Mouse (Mus musculus) CD4-positive, CD25-positive, alpha-beta regulatory T cell, adult 2 months (primary cell): ENCODE measurements around the gene Lpcat2b.
"Not testable (repeated sequence)": the region's sequence is repeated elsewhere in the genome, so short reads cannot be mapped to it uniquely, and the experiment has no call there.

Experiments
- DNase-seq: peaks from one replicate; pipeline ENCODE4 v3.0.0-alpha.2; 2012; ENCODE audit warnings: low read depth, low spot score

Gene Lpcat2b

DNA sequence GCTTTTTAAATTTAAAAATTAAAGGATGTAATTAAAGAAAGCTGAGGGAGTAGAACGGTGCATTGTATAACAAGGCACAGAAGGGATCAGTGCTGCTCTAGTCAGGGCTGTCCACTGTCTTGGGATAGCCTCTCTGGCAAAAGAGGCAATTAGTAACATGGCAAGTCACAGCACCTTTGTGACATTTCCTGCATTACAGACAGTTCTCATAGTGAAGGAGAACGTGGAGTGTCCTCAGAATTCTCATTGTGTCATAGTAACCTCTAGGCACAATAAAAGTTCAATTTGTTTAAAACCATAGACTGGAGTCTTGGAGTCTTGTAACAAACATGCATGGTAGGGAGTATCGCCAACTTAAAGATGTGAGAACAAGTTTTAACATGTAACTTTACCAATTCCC, at the start of gene Lpcat2b:
Lpcat2b (plus strand) TSS at position 301 of the 400 bp plus-strand sequence.
- DNase-seq, result no peak

DNA sequence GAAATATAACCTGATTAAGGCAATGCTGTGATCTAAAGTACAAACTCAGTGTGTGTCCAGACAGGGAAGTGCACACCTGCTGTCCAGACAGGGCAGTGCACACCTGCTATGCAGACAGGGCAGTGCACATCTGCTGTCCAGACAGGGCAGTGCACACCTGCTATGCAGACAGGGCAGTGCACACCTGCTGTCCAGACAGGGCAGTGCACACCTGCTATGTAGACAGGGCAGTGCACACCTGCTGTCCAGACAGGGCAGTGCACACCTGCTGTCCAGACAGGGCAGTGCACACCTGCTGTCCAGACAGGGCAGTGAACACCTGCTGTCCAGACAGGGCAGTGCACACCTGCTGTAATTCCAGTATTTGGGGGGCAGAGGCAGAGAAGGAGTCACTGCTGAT, 44.9 kb upstream of the Lpcat2b start:
- not testable (repeated sequence) for DNase-seq

DNA sequence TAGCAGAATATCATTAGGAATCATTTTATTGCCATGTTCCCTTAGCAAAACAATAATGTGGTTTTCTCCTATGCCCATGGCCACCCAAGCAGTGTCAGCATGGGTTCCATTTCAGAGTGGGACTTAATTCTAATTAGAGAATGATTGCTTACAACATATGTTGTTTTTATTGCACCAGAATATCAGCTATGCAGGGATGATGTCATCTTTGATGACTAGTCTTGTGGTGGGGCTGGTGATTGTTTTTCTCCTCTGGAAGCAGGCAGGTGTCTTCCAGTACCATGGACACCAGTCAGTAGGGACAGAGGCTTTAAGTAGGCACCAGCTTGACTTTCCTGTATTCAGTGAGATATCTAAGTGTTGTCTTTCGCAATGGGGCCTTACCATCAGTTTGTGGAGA, 43.6 kb upstream of the Lpcat2b start:
- no peak for DNase-seq

DNA sequence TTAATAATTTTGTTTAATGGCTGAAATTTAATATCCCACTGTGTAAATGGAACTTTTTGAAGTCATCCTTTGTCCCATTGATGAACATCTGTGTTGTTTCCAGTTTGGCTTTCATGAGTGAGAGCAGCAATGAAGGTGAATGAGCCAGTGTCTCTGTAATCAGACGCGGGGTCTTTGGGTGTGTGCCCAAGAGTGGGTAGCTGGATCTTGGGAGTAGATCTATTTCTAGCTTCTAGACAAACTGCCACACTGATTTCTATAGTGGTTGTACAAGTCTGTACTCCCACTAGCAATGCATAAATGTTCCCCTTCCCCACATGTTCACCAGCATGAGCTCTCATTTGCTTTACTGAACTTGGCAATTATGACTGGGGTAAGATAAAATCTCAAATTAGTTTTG, 42.0 kb upstream of the Lpcat2b start:
- DNase-seq, result no peak

DNA sequence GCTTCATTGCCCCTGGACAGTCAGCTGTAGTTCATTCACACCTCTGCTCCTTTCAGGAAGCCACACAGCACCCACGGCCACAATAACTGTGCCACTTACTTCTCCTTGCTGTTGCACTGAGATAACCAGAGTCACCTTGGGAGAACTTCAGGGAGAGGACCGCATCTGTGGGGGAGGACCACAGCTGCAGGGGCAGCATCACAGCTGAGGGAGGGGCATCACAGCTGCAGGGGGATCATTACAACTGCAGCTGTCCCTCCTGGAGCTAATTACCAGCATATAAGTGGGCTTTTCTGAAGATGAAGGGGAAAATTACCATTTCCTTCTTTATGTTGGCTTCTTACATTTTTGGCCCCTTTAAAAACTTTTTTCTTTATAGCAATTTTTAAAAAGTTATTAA, 36.9 kb upstream of the Lpcat2b start:
- DNase-seq, result no peak

DNA sequence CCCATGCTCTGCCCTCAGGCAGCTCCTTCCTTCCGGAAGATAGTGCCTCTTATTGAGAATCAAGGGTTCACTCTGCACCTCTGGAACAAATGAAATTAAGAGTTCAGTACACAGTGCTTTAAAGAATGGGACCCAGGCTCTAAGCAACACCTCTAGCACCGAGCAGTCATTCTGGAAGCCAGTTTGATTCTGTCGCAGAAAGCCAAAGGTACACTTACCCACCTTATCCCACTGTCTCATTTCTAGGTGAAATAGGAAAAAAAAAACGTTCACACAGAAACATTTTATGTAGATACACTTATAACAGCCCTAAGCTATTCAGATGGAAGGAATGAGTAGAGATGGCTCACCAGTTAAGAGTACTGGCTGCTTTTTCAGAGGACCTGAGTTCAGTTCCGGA, 28.9 kb upstream of the Lpcat2b start, which contains the start of gene Ephx4:
Ephx4 (plus strand) TSS at position 301 of the 400 bp plus-strand sequence.
- peak; percentile 15 for DNase-seq

DNA sequence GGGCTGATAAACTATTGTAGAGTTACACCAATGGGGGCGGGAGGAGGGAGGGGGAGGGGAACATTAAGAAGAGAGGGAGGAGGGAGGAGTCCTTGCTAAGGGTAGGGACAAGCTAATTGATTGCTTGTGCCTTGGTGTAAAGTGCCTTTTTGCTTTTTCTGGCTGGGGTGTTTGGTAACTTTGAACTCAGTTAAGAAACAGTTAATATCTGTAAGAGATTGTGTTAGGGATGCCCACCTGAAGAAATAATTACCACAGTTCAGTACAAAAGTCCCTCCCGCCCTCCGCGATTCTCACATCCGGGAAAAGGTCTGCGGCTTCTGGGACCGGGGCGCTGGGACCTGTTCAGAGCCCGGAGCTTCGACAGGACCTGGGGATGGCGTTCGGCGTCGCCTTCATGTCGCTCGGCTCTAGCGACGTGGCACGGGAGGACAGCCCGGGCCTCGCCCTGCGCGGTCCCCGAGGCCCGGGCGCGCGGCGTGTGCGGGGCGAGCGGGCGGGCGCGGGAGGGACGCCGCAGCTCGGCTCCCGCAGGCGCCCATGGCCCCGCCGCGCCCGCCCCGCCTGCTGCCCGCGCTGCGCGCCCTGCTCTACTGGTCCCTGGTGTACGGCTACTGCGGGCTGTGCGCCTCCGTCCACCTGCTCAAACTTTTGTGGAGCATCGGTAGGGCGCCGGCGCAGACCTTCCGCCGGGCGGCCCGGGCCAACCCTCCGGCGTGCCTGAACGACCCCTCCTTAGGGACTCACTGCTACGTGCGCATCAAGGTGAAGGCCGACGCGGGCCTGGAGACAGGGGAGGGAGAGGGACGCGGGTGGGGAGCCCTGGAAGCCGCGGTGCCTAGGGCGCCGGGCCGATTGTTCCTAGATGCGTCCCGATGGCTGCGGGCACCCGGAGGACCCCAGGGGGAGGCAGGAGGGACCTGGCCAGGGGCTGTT, 28.1 kb upstream of the Lpcat2b start:
- DNase-seq, result peak; percentile 51

DNA sequence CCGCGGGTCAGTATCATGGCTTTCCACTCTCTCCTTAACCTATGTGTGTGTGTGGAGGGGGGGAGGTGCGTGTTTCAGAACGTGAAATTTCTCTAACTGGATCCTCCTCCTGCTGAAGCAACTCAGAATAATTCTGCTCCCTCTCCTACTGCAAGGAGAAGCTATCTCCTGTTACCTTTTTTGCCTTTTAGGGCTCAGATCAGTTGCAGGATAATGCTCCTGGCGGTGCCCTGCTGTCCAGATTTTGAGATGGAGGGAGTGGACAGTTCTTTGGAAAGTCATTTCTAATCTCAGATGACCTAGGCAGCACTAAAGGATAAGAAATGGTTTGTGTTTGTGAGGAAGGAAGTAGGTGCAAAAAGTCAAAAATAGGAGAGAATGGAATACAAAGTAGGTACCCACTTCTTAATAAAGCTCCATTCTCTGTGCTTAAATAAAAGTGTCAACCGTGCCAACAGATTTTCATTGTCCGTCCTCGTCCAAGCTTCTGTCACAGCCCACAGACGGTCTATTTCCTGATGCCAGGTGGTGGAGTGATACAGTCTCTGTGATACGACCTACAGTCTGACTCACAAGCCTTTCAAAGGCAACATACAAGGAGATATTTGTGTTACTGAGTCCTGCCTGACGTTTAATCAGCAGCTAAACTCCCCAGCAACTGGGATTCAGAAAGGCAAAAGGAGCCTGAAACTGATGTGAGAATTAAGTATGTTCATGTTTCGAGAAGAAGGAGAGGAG, 27.2 kb upstream of the Lpcat2b start:
- peak; percentile 7 for DNase-seq

DNA sequence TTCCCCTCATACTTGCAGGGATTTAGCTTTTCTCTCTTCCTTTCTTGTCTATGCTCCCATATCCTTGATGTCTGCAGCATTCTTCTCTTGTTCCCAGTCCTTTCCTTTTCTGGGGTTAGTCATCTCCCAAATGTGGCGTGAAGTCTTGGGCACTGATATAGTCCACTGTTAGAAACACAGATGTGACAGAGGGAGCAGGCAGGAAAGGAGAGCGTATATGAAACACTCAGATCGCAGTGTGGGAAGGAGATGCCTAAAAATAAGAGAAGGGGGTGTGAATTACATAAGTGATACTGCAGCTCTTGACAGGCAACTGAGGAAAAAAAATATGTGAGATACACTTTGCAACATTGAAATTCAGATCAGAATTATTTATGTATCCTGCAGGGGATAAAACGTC, 26.0 kb upstream of the Lpcat2b start:
- DNase-seq, result no peak

DNA sequence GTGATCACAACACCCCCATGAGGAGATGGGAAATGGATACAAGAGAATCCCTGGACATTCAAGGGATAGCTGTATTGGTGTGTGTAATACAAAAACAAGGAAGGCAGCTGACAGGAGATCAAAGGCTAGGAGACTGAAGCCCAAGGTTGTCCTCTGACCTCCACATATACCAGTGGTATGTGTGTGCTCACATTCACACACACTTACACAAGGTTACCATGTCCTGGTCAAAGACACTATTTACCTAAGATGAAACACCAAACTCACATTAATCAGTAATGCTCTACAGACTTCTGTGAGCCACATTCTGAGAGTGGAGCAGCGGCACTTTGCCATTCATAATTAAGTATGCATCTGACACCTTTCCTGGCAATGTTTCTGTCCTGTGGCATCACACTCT, 21.0 kb upstream of the Lpcat2b start:
- no peak for DNase-seq

DNA sequence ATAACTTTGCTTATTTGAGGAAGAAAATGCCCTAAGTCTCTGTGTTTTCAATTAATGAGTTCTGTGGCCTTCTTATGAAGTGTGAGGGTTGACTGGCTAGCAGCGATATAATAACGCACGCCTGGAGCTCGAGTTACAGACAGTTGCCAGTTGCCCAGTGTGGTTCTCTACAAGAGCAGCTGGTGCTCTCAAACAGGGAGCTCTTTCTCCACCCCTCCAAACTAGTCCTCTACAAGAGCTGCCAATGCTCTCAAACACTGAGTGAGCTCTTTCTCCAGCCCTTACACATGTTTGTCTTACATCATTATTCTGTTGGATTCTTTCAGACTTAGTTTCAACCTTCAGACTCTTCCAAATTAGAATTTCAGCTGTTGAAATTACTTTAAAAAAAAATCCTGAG, 20.0 kb upstream of the Lpcat2b start:
- DNase-seq, result no peak

DNA sequence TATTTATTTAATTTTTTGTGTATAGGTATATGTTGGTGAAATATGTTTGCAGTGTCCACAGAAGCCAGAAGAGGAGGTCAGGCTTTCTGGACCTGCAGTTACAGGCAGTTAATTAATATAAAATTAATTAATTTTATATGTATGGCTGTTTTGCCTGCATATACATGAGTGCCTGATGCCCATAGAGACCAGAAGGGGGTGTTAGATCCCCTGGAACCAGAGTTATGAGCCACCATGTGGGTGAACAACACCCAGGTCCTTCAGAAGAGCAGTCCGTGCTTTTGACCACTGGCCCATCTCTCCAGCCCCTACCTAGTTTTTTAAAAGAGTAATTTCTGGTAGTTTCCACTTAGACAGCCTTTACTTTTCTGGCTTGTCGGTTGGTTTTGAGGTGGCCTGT, 19.1 kb upstream of the Lpcat2b start:
- no peak for DNase-seq

DNA sequence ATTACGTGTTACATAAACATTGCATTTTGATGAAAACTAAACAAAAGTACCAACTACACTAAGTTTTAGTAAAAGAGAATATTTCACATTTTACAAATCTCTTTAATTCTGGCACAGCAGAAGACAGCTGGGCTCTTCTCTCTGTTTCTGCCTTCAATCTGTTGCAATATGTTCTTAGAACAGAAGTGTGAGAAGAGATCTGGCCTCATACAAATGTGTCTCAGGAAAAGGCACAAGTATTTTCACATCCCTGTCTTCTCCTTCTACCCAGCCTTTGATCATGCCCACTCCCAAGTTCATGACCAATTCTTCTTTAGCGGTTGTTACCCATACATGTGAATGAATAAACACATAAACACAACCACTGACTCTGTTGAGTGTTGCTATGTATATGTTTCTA, 16.3 kb upstream of the Lpcat2b start:
- no peak for DNase-seq

DNA sequence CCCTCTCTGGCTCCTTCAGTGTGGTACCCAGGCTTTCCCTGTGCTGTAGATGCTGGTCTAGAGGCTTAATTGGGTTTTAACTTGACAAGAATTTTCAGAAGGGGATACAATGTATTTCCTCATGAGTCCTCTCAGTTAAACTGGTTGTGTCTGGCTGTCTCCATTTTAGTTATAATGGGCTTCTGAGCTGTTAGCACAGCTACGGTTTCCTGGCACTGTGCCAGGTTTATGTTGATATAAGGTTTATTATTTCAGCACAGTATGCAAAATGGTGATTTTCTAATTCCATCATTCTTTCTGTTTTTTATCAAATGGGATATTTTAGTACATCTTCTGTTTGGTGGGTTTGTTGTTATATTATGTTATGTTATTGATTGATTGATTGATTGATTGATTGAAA, 9.7 kb upstream of the Lpcat2b start:
- DNase-seq, result no peak

DNA sequence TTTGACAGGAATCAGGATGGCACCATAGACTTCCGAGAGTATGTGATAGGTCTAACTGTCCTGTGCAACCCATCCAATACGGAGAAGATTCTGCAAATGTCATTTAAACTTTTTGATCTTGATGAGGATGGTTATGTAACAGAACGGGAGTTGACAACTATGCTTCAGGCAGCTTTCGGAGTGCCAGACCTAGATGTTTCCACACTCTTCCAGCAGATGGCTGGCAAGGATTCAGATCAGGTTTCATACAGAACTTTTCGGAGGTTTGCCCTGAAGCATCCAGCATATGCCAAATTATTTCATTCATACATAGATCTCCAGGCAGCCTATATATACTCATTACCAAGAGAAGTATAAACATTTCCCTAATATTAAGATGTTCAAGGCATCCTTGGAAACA, 2.7 kb downstream of the Lpcat2b start:
- DNase-seq, result no peak

DNA sequence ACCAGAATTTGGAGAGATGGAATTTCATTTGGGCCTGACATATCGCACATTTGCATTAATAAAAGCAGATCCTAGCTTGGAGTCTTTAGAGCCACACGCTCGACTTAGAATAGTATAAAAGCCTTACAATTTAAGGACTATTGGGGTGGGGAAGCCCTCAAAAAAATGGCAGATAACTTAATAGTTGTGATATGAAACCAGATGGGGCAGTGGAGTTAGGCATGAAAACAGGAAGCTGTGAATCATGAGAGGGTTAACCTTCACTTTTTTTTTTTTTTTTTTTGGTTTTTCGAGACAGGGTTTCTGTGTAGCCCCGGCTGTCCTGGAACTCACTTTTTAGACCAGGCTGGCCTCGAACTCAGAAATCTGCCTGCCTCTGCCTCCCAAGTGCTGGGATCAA, 4.8 kb downstream of the Lpcat2b start:
- no peak for DNase-seq

DNA sequence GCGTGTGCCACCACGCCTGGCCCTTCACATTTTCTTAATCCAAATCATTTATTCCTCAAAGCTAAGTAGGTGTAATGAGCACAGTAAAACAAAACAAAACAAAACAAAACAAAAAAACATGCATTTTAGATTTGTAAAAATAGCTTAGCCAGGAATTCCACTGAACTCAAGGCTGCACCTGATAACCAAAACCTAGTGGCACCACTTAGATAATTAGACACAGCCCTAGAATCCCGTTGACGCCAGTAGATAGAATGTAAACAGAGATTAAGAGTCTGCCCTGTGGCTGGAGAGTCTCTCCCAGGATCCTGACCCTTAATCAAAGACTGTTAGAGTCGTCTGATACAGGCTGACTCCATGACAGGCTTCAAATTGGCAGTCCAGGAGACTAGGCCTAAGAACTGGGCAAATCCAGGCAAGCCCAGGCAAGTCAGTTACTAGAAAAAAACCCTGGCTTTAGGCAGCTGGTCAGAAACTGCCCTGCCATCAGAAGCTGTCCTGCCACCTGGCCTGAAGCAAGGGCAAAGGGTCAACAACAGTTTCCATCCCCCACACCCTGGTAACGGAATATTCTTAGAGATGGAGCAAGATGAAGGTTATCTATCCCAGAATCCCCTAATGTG, 5.3 kb downstream of the Lpcat2b start:
- DNase-seq, result no peak

DNA sequence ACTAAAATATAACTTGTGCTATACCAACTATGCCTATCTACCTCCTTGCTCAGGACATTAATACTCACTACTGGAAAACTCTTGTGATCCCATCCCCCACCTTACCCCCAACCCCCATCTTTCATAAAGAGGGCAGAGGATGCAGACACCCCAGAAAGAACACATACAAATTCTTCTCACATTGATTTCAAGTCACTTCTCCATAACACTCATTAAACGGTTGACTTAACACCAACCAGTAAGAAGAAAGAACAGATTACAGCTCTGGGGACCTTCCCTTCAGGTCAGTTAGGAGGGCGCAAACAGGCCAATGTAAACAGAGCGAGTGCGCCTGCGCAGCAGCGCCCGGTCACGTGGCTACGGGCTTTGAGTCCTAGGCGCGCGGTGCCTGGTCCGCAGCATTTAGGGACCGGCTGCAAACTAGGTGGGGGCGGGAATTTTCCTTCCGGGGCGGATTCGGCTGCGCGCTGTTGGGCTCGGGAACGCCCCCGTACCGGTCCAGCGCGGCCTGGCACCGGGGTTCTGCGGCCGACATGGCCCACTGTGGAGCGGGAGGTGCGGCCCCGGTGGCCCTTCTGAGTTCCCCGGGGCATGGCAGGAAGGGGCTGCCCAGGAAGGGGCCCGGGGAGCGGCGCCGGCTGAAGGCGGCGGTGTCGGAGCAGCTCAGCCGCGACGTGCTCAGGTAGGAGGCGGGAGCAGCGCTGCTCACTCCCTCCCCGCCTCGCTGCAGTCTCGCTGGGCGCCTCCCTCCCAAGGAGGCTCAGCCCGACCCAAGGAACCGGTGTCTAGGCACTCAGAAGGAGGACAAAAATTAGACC, 6.3 kb downstream of the Lpcat2b start, which contains the start of gene Btbd8:
Btbd8 (plus strand) TSS at position 534 of the 818 bp plus-strand sequence.
- peak; percentile 96 for DNase-seq

DNA sequence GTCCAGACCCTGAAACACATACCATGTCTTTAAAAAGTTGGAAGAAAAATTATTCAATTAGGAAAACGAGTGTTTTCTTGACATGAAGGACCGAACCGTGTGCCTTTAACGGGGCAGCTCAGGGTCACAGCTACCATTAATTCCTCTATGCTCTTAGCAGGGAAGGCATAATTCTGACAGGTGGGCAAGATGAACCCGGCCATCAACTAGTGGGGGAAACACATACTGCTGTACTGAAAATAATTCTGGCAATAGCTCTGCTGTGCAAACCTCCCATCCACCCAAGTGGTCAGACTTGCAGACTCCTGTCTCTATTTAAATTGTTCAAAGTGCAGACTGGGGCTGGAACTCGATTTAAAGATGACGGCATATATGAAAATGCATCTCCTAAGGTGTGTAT, 7.0 kb downstream of the Lpcat2b start:
- DNase-seq, result no peak

DNA sequence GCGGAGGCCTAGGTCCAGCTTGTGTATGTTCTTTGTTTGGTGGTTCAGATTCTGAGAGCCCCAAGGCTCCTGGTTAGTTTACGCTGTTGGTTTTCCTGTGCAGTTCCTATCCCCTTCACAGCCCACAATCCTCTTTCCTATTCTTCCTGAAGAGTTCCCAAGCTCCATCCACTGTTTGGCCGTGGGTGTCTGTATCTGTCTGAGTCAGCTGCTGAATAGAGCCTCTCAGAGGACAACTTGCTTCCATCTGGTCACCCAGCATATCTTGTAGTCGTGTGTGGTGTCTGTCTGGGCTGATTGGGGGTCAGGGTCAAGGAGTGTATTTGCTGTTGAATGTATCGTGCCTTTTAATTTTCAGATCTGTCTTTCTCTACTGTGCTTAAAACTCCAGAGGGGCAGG, 10.5 kb downstream of the Lpcat2b start:
- DNase-seq, result no peak

DNA sequence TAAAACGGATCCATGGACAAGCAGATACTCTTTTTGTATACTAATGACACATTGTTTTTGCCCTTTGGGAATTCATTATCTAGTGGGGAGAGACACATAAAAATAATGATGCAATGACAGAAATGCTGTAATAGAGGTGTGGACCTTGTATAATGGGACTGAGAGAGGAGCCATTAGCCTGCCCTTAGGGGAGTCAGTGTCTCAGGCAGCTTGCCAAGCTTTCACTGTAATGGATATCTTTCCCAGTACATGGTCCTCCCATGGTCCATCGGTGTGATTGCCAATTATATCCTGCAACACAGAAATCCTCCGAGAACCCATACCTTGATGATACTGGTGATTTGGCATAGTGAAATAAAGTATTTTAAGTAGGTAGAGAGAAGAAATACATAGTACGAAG, 12.9 kb downstream of the Lpcat2b start:
- DNase-seq, result no peak
